Mouse (Mus musculus): ENCODE data around the gene Pgs1.

DNA sequence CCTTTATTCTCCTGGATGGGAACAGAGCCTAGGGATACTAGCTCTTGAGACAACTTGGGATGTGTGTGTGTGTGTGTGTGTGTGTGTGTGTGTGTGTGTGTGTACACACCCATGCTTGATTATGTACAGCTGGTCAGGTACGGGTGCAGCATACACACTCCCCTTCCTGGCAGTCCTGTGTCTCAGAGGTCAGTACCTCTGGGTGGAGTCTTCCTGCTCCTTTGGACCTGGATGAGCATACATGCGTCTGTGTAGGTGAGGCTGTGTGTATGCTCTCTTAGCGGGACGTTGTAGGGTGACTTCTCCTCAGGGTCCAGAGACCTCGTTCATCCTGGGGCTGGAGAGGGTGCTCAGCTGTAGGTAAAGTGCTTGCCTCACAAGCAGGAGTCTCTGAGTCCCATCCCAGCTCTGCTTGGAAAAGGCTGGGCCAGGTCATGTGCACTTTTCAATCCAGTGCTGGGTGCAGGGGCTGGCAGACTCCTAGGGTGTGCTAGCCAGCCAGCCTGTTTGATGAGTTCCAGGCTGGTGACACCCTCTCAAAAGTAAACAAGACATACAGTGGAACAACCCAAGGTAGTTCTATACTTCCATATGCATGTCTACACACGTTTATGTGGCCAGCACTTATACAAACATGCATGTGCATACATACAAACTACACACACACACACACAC, 13.3 kb downstream of the Pgs1 start:
- TF ChIP-seq CTCF (IDR thresholded peaks at IDR 0.05; ENCODE audit: low read depth), result no peak
- no peak for TF ChIP-seq EP300 (IDR thresholded peaks at IDR 0.05; ENCODE audit: low read depth)
